Mouse (Mus musculus) forebrain, embryonic 15.5 days (tissue): ENCODE results near the gene Slc18a3. TPM values are rescaled to one million over a fixed set of nuclear protein-coding genes. Genes with fewer than 3 reads are reported as not detected.
A peak's percentile ranks its signal among the peaks of the same experiment; 100 is the strongest.

Experiments
- ATAC-seq: fragments of 200-750 bp; cut with Nextera tagmentation; replicated peaks from 2 replicates; pipeline ENCODE4 v1.8.0; 2017; ENCODE audit warnings: mild to moderate bottlenecking, moderate TSS enrichment, moderate library complexity
- H3K27ac ChIP-seq: fragments of 300-500 bp; sonication (generic); replicated peaks from 2 replicates; pipeline ENCODE4 v1.5.1; 2015; ENCODE audit warnings: mild to moderate bottlenecking, inconsistent platforms
- H3K27me3 ChIP-seq: fragments of 300-500 bp; sonication (generic); 2 replicates; pipeline ENCODE4 v1.6.1; 2015; ENCODE audit warnings: inconsistent platforms
- H3K36me3 ChIP-seq: fragments of 300-500 bp; sonication (generic); 2 replicates; pipeline ENCODE4 v1.6.1; 2015; ENCODE audit warnings: mild to moderate bottlenecking, inconsistent platforms
- H3K4me1 ChIP-seq: fragments of 300-500 bp; sonication (generic); 2 replicates; pipeline ENCODE4 v1.6.1; 2015; ENCODE audit warnings: inconsistent platforms
- H3K4me2 ChIP-seq: fragments of 300-500 bp; sonication (generic); replicated peaks from 2 replicates; pipeline ENCODE4 v1.6.1; 2015; ENCODE audit warnings: mild to moderate bottlenecking, inconsistent platforms
- H3K4me3 ChIP-seq: fragments of 300-500 bp; sonication (generic); 2 replicates; pipeline ENCODE4 v1.5.1; 2015; ENCODE audit warnings: mild to moderate bottlenecking, inconsistent platforms
- H3K9ac ChIP-seq: fragments of 300-500 bp; sonication (generic); replicated peaks from 2 replicates; pipeline ENCODE4 v1.6.1; 2015; ENCODE audit warnings: mild to moderate bottlenecking, inconsistent platforms
- H3K9me3 ChIP-seq: fragments of 300-500 bp; sonication (generic); 2 replicates; pipeline ENCODE4 v1.6.1; 2016; ENCODE audit warnings: inconsistent platforms
- WGBS: fragments of 180-500 bp; shearing (Covaris S2); methylation state at CpG from one replicate; pipeline ENCODE4 v1.1.7; 2015; ENCODE audit warnings: mixed read lengths; 5-methylcytosine and 5-hydroxymethylcytosine counted together
- polyA plus RNA-seq: library from polyadenylated mRNA; unstranded; fragments of >200 nt; fragmentation: Nextera tagmentation; extraction: Ambion mirVana; gene quantifications from 2 replicates; pipeline ENCODE4 v1.2.1, GENCODE M21; 2015

Slc18a3 gene
- 1.3 and 1.6 TPM in 2 replicates for polyA plus RNA-seq

- no peak within 1 kb of the TSS for H3K27ac ChIP-seq
- H3K9me3 ChIP-seq: no peaks in the 10 kb centered on the region
- H3K36me3 ChIP-seq: no peaks in the 10 kb centered on the region
- WGBS: under 1% methylated on average over 69 of the region's 70 CpGs
- H3K4me2 ChIP-seq: peak within 1 kb of the TSS; percentile 59
- H3K9ac ChIP-seq: peak within 1 kb of the TSS; percentile 31; the same call in 1 of the 2 replicates
- ATAC-seq: no peak
- H3K4me1 ChIP-seq: peaks cover 32% of the 10 kb centered on the region
- peaks cover 78% of the 10 kb centered on the region for H3K27me3 ChIP-seq
- peak within 1 kb of the TSS; percentile 40 for H3K4me3 ChIP-seq
Observed at GRCm38 (mm10) chr14:32464601-32465505, at the start of gene Slc18a3. TSS of gene Slc18a3 (minus strand) at chr14:32464850.

- Histone ChIP-seq H3K4me3 (peak within 1 kb of the TSS; percentile 76), H3K9me3 (no peaks in the 10 kb centered on the region), H3K9ac (peak within 1 kb of the TSS; percentile 82), H3K4me1 (peaks cover 16% of the 10 kb centered on the region), H3K27me3 (no peaks in the 10 kb centered on the region), H3K27ac (peak within 1 kb of the TSS; percentile 89), H3K36me3 (peaks cover 15% of the 10 kb centered on the region), H3K4me2 (peak within 1 kb of the TSS; percentile 73)
- peak; percentile 97 for ATAC-seq
- WGBS: under 1% methylated on average over 62 of the region's 62 CpGs
Observed at GRCm38 (mm10) chr14:32513336-32514032, 48.8 kb upstream of the Slc18a3 start, which contains the start of gene Ercc6. TSS of gene Ercc6 (plus strand) at chr14:32513521.

- ATAC-seq: peak; percentile 39
- Histone ChIP-seq H3K9me3 (no peaks in the 10 kb centered on the region), H3K27me3 (no peaks in the 10 kb centered on the region), H3K36me3 (peaks cover 11% of the 10 kb centered on the region), H3K4me3 (peak overlapping the region; percentile 76), H3K4me1 (peaks cover 16% of the 10 kb centered on the region), H3K9ac (peak overlapping the region; percentile 82), H3K27ac (peak overlapping the region; percentile 89; the same call in 1 of the 2 replicates), H3K4me2 (peak overlapping the region; percentile 73)
- whole genome bisulfite sequencing: 49% methylated on average over 9 of the region's 9 CpGs
Observed at GRCm38 (mm10) chr14:32512912-32513311, 48.3 kb upstream of the Slc18a3 start.

GRCm38 (mm10) chr14:32509443-32509961 lies 44.9 kb upstream of the Slc18a3 start:
- no peak for ATAC-seq
- Histone ChIP-seq H3K4me3 (no peak overlapping the region), H3K4me2 (no peak overlapping the region), H3K36me3 (no peaks in the 10 kb centered on the region), H3K9ac (no peak overlapping the region), H3K27me3 (no peaks in the 10 kb centered on the region), H3K4me1 (peaks cover 11% of the 10 kb centered on the region), H3K27ac (no peak overlapping the region), H3K9me3 (no peaks in the 10 kb centered on the region)
- WGBS: 89% methylated on average over 6 of the region's 6 CpGs

GRCm38 (mm10) chr14:32508105-32508835 lies 43.6 kb upstream of the Slc18a3 start:
- no peak overlapping the region for H3K27ac ChIP-seq
- 78% methylated on average over 10 of the region's 10 CpGs for WGBS
- no peak overlapping the region for H3K4me2 ChIP-seq
- H3K4me3 ChIP-seq: no peak overlapping the region
- H3K27me3 ChIP-seq: no peaks in the 10 kb centered on the region
- H3K9ac ChIP-seq: no peak overlapping the region
- no peak for ATAC-seq
- no peaks in the 10 kb centered on the region for H3K9me3 ChIP-seq
- no peaks in the 10 kb centered on the region for H3K36me3 ChIP-seq
- H3K4me1 ChIP-seq: peaks cover 4% of the 10 kb centered on the region; the same call in 1 of the 2 replicates

GRCm38 (mm10) chr14:32507216-32507615 lies 42.6 kb upstream of the Slc18a3 start:
- Histone ChIP-seq H3K9me3 (no peaks in the 10 kb centered on the region), H3K9ac (no peak overlapping the region), H3K4me2 (no peak overlapping the region), H3K4me1 (no peaks in the 10 kb centered on the region), H3K27me3 (no peaks in the 10 kb centered on the region), H3K36me3 (no peaks in the 10 kb centered on the region), H3K4me3 (no peak overlapping the region), H3K27ac (no peak overlapping the region)
- WGBS: 75% methylated on average over 4 of the region's 4 CpGs
- no peak for ATAC-seq

- no peak overlapping the region for H3K9ac ChIP-seq
- no peak overlapping the region for H3K27ac ChIP-seq
- H3K9me3 ChIP-seq: no peaks in the 10 kb centered on the region
- H3K4me1 ChIP-seq: no peaks in the 10 kb centered on the region
- H3K4me2 ChIP-seq: no peak overlapping the region
- no peaks in the 10 kb centered on the region for H3K36me3 ChIP-seq
- WGBS: 95% methylated on average over 10 of the region's 10 CpGs
- no peaks in the 10 kb centered on the region for H3K27me3 ChIP-seq
- no peak for ATAC-seq
- H3K4me3 ChIP-seq: no peak overlapping the region
Observed at GRCm38 (mm10) chr14:32506329-32506728, 41.7 kb upstream of the Slc18a3 start.

GRCm38 (mm10) chr14:32503897-32504296 lies 39.2 kb upstream of the Slc18a3 start:
- no peak overlapping the region for H3K9ac ChIP-seq
- 86% methylated on average over 1 of the region's 1 CpGs for WGBS

GRCm38 (mm10) chr14:32502764-32503688 lies 38.4 kb upstream of the Slc18a3 start:
- H3K4me3 ChIP-seq: no peak overlapping the region
- no peaks in the 10 kb centered on the region for H3K36me3 ChIP-seq
- ATAC-seq: peak; percentile 64; the same call in 1 of the 2 replicates
- H3K9ac ChIP-seq: no peak overlapping the region
- no peaks in the 10 kb centered on the region for H3K9me3 ChIP-seq
- H3K4me2 ChIP-seq: no peak overlapping the region
- no peak overlapping the region for H3K27ac ChIP-seq
- 40% methylated on average over 9 of the region's 9 CpGs for WGBS
- no peaks in the 10 kb centered on the region for H3K4me1 ChIP-seq
- H3K27me3 ChIP-seq: no peaks in the 10 kb centered on the region

More at GRCm38 (mm10) chr14:32503897-32504296, 39.2 kb upstream of the Slc18a3 start:
- no peak overlapping the region for H3K4me3 ChIP-seq
- H3K4me1 ChIP-seq: no peaks in the 10 kb centered on the region
- no peak overlapping the region for H3K4me2 ChIP-seq
- no peaks in the 10 kb centered on the region for H3K9me3 ChIP-seq
- no peaks in the 10 kb centered on the region for H3K27me3 ChIP-seq
- no peak for ATAC-seq
- no peaks in the 10 kb centered on the region for H3K36me3 ChIP-seq
- no peak overlapping the region for H3K27ac ChIP-seq

GRCm38 (mm10) chr14:32501303-32501702 lies 36.7 kb upstream of the Slc18a3 start:
- no peak for ATAC-seq
- no peaks in the 10 kb centered on the region for H3K36me3 ChIP-seq
- no peak overlapping the region for H3K4me2 ChIP-seq
- WGBS: 73% methylated on average over 2 of the region's 2 CpGs
- H3K9me3 ChIP-seq: no peaks in the 10 kb centered on the region
- no peak overlapping the region for H3K27ac ChIP-seq
- no peaks in the 10 kb centered on the region for H3K27me3 ChIP-seq
- no peaks in the 10 kb centered on the region for H3K4me1 ChIP-seq
- no peak overlapping the region for H3K4me3 ChIP-seq
- no peak overlapping the region for H3K9ac ChIP-seq
